Mouse (Mus musculus) heart, postnatal 0 days (tissue): ENCODE results near the gene Atf5. TPM values are rescaled to one million over a fixed set of nuclear protein-coding genes. Genes with fewer than 3 reads are reported as not detected.

Experiments
- ATAC-seq: fragments of 200-750 bp; cut with Nextera tagmentation; 2 replicates; pipeline ENCODE4 v1.8.0; 2017; ENCODE audit warnings: low read depth, moderate number of reproducible peaks, moderate library complexity; ENCODE audit not compliant: insufficient read depth
- DNase-seq: peaks from one replicate; pipeline ENCODE4 v3.0.0-alpha.2; 2016; ENCODE audit warnings: low spot score
- H3K27ac ChIP-seq: fragments of 300-500 bp; sonication (generic); 2 replicates; pipeline ENCODE4 v1.5.1; 2014; ENCODE audit warnings: low read depth, mild to moderate bottlenecking
- H3K27me3 ChIP-seq: fragments of 300-500 bp; sonication (generic); 2 replicates; pipeline ENCODE4 v1.6.1; 2014; ENCODE audit warnings: low read length, mixed read lengths; ENCODE audit not compliant: control insufficient read depth, insufficient read depth
- H3K36me3 ChIP-seq: fragments of 300-500 bp; sonication (generic); replicated peaks from 2 replicates; pipeline ENCODE4 v1.6.1; 2014; ENCODE audit warnings: low read length, mixed read lengths; ENCODE audit not compliant: control insufficient read depth, insufficient read depth
- H3K4me1 ChIP-seq: fragments of 300-500 bp; sonication (generic); 2 replicates; pipeline ENCODE4 v1.6.1; 2014; ENCODE audit warnings: antibody characterized with exemption; ENCODE audit not compliant: control insufficient read depth, insufficient read depth
- H3K4me2 ChIP-seq: fragments of 300-500 bp; sonication (generic); 2 replicates; pipeline ENCODE4 v1.6.1; 2014; ENCODE audit warnings: low read depth, mild to moderate bottlenecking, low read length, moderate library complexity
- H3K4me3 ChIP-seq: fragments of 300-500 bp; sonication (generic); 2 replicates; pipeline ENCODE4 v1.5.1; 2014; ENCODE audit warnings: low read depth, low read length
- H3K9ac ChIP-seq: fragments of 300-500 bp; sonication (generic); replicated peaks from 2 replicates; pipeline ENCODE4 v1.6.1; 2014; ENCODE audit warnings: low read depth, low read length, mixed read lengths
- H3K9me3 ChIP-seq: fragments of 300-500 bp; sonication (generic); replicated peaks from 2 replicates; pipeline ENCODE4 v1.6.1; 2016; ENCODE audit warnings: low read length; ENCODE audit not compliant: control insufficient read depth
- CTCF ChIP-seq: IDR thresholded peaks from 2 replicates; pipeline ENCODE4 v1.5.1; 2016; ENCODE audit warnings: antibody characterized with exemption, control low read depth, low read depth
- EP300 ChIP-seq: IDR thresholded peaks from 2 replicates; pipeline ENCODE4 v1.6.1; 2016; ENCODE audit warnings: antibody characterized with exemption, low read depth
- WGBS: fragments of 180-500 bp; shearing (Covaris S2); extraction: QIAGEN DNeasy Blood & Tissue Kit; methylation state at CpG from one replicate; pipeline ENCODE4 v1.1.7; 2014; 5-methylcytosine and 5-hydroxymethylcytosine counted together
- polyA plus RNA-seq: library from polyadenylated mRNA; unstranded; fragments of >200 nt; fragmentation: Nextera tagmentation; extraction: Ambion mirVana; gene quantifications from 2 replicates; pipeline ENCODE4 v1.2.1, GENCODE M21; 2015
- total RNA-seq: library from RNA; depleted of rRNA; stranded (reverse); fragments of >200 nt; gene quantifications from 2 replicates; pipeline ENCODE4 v1.2.3, GENCODE M21; 2014; ENCODE audit warnings: low replicate concordance

Gene Atf5
- total and polyA plus RNA-seq, 2 experiments from 2014 or later = 3.0 to 16.0 TPM

DNA sequence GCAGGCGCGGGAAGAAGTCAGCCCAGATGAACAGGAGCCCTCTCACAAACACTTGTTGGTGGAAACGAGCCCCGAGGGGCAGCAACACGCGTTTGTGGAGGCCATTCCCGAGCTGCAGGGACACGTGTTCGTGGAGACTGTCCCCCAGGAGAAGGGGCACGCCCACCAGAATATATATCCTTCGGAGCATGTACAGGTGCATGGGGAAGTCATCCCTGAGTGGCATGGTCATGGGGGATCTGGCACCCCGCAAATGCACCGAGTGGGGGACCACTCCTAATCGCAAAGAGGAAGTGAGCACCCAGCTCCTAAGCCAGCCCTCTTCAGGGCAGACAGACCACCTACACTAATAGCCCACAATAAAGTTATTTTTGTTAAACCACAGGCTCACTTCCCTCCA is 24.0 kb upstream of the Atf5 start:
- Histone ChIP-seq H3K27me3 (peaks cover 5% of the 10 kb centered on the region; the same call in 1 of the 2 replicates), H3K36me3 (peaks cover 47% of the 10 kb centered on the region), H3K4me2 (no peak overlapping the region), H3K9me3 (no peaks in the 10 kb centered on the region), H3K27ac (no peak overlapping the region), H3K4me1 (peaks cover 20% of the 10 kb centered on the region), H3K4me3 (no peak overlapping the region), H3K9ac (no peak overlapping the region)
- WGBS = 61% methylated on average over 14 of the region's 14 CpGs
- DNase-seq (no peak), ATAC-seq (no peak)
- TF ChIP-seq CTCF (no peak), EP300 (no peak)

DNA sequence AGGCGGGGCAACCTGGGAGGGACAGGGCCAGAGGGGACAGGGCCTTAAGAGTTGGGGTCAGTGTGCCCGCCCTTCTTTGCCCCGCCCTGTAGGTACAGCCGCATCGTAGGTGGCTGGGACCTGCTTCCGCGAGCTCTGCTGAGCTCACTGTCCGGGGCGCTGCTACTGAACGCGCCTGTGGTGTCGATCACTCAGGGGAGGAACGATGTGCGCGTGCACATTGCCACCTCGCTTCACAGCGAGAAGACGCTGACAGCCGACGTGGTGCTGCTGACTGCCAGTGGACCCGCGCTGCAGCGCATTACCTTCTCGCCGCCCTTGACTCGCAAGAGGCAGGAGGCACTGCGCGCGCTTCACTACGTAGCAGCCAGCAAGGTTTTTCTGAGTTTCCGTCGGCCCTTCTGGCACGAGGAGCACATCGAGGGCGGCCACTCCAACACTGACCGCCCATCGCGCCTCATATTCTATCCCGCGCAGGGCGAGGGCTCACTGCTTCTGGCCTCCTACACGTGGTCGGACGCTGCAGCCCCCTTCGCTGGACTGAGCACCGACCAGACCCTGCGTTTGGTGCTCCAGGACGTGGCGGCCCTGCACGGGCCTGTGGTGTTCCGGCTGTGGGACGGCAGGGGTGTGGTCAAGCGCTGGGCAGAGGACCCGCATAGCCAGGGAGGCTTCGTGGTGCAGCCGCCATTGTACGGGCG is 23.2 kb upstream of the Atf5 start:
- 2% methylated on average over 57 of the region's 58 CpGs for WGBS

DNA sequence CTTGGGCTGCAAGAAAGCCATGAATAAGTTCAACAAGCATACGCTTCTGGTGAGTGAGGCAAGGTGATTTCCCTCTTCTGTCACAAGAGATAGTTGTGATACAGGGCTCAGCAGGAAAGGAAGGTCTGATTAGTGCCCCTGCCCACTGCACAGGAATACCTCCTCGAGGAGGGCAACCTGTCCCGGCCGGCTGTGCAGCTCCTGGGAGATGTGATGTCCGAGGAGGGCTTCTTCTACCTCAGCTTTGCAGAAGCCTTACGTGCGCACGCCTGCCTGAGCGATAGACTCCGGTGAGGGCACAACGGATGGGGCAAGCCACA is 22.7 kb upstream of the Atf5 start:
- Histone ChIP-seq H3K27me3 (peaks cover 5% of the 10 kb centered on the region; the same call in 1 of the 2 replicates), H3K4me2 (peak overlapping the region; percentile 58), H3K9ac (no peak overlapping the region), H3K4me1 (peaks cover 20% of the 10 kb centered on the region), H3K27ac (no peak overlapping the region), H3K4me3 (peak overlapping the region; percentile 28), H3K9me3 (no peaks in the 10 kb centered on the region), H3K36me3 (peaks cover 34% of the 10 kb centered on the region)
- ATAC-seq (no peak), DNase-seq (no peak)
- TF ChIP-seq CTCF (no peak), EP300 (no peak)
- 32% methylated on average over 11 of the region's 11 CpGs for WGBS

More for the DNA sequence above, 23.2 kb upstream of the Atf5 start:
- H3K27me3 ChIP-seq = peaks cover 5% of the 10 kb centered on the region; the same call in 1 of the 2 replicates
- peak overlapping the region; percentile 28 for H3K4me3 ChIP-seq
- DNase-seq = peak; percentile 58
- H3K4me1 ChIP-seq = peaks cover 20% of the 10 kb centered on the region
- H3K9ac ChIP-seq = 0 out of 2 replicates have a peak overlapping the region, but pooled peaks have one; percentile 4
- peak; percentile 54 for ATAC-seq
- peak overlapping the region; percentile 58 for H3K4me2 ChIP-seq
- TF ChIP-seq CTCF (no peak), EP300 (peak; percentile 58; the same call in 1 of the 2 replicates)
- H3K27ac ChIP-seq = no peak overlapping the region
- no peaks in the 10 kb centered on the region for H3K9me3 ChIP-seq
- peaks cover 39% of the 10 kb centered on the region for H3K36me3 ChIP-seq

DNA sequence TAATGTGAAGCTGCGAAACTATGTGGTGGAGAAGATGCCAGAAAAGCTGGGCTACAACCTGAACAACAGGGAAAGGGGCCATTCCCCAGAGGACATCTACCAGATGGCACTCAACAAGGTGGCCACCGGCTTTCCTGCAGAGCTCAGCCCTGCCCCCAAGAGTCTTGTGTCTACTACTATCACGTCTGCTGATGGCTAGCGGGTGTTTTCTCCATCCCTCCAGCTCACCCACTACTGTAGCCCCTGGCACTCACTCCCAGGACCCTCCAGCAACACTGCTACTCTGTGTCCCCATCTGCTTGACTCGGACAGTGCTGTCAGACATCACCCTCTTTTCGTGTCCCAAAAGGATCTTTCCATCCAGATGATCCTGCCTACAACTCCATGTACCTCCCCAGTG is 21.6 kb upstream of the Atf5 start:
- Histone ChIP-seq H3K9me3 (no peaks in the 10 kb centered on the region), H3K9ac (no peak overlapping the region), H3K27ac (no peak overlapping the region), H3K27me3 (peaks cover 5% of the 10 kb centered on the region; the same call in 1 of the 2 replicates), H3K36me3 (peaks cover 23% of the 10 kb centered on the region), H3K4me1 (peaks cover 20% of the 10 kb centered on the region), H3K4me3 (no peak overlapping the region), H3K4me2 (no peak overlapping the region)
- DNase-seq (no peak), ATAC-seq (no peak)
- TF ChIP-seq EP300 (no peak), CTCF (no peak)
- 82% methylated on average over 6 of the region's 6 CpGs for WGBS

DNA sequence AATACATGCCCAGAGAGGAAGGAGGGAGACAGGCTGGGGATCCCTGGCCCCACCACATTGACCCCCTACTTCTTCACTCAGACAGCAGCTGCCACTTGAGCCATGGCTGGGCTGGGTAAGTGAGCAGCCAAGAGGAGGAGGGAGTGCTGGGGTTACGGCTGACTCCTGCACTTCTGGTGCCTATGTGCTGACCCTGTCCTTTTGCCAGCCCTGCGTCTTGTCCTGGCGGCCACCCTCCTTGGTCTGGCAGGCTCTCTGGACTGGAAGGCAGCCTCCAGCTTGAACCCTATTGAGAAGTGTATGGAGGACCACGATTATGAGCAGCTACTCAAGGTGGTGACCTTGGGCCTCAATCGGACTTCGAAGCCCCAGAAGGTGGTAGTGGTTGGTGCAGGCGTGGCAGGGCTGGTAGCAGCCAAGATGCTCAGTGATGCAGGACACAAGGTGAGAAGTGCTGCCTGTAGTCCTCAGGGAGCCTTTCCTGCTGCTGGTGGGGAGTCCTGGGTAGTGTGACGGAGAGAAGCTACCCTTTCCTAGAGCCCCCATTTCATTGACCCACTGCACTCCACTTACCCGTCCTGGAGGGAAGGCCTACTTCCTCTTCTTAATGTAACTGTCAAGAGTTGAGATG is 20.1 kb upstream of the Atf5 start:
- H3K27ac ChIP-seq = no peak overlapping the region
- H3K4me3 ChIP-seq = no peak overlapping the region
- H3K27me3 ChIP-seq = peaks cover 5% of the 10 kb centered on the region; the same call in 1 of the 2 replicates
- no peak for DNase-seq
- TF ChIP-seq CTCF (no peak), EP300 (no peak)
- ATAC-seq = no peak
- no peak overlapping the region for H3K4me2 ChIP-seq
- peaks cover 18% of the 10 kb centered on the region for H3K36me3 ChIP-seq
- peaks cover 20% of the 10 kb centered on the region for H3K4me1 ChIP-seq
- 80% methylated on average over 9 of the region's 9 CpGs for WGBS
- H3K9ac ChIP-seq = no peak overlapping the region
- H3K9me3 ChIP-seq = no peaks in the 10 kb centered on the region
